Mouse (Mus musculus): ENCODE results near the gene C1qtnf3.

GRCm38 (mm10) chr15:10955156-10955555, 3.0 kb downstream of the C1qtnf3 start:
- TF ChIP-seq POLR2A (IDR thresholded peaks at IDR 0.05; ENCODE audit: extremely low read depth, insufficient read depth, low read length) (no peak), CTCF (IDR thresholded peaks at IDR 0.05; ENCODE audit: low read depth, low read length) (no peak)
